Mouse (Mus musculus) thymus, postnatal 0 days (tissue): Measurements from ENCODE around the gene Eif2b3. TPM values are rescaled to one million over a fixed set of nuclear protein-coding genes. Genes with fewer than 3 reads are reported as not detected.

ENCODE experiments used
- DNase-seq: peaks from one replicate; pipeline ENCODE4 v3.0.0-alpha.2; 2015; ENCODE audit warnings: low spot score
- polyA plus RNA-seq: library from polyadenylated mRNA; unstranded; fragments of >200 nt; fragmentation: Nextera tagmentation; extraction: Ambion mirVana; gene quantifications from 2 replicates; pipeline ENCODE4 v1.2.1, GENCODE M21; 2015

Eif2b3 gene
- polyA plus RNA-seq, 1 experiment from 2014 or later, result 42.1 TPM

- no peak for DNase-seq
These were observed 103.0 kb downstream of the Eif2b3 start for GRCm38 (mm10) chr4:117122209-117122608.

GRCm38 (mm10) chr4:117123546-117124217 lies 104.5 kb downstream of the Eif2b3 start:
- DNase-seq, result no peak

- DNase-seq, result no peak
These were observed 105.0 kb downstream of the Eif2b3 start for GRCm38 (mm10) chr4:117124218-117124517.

DNA sequence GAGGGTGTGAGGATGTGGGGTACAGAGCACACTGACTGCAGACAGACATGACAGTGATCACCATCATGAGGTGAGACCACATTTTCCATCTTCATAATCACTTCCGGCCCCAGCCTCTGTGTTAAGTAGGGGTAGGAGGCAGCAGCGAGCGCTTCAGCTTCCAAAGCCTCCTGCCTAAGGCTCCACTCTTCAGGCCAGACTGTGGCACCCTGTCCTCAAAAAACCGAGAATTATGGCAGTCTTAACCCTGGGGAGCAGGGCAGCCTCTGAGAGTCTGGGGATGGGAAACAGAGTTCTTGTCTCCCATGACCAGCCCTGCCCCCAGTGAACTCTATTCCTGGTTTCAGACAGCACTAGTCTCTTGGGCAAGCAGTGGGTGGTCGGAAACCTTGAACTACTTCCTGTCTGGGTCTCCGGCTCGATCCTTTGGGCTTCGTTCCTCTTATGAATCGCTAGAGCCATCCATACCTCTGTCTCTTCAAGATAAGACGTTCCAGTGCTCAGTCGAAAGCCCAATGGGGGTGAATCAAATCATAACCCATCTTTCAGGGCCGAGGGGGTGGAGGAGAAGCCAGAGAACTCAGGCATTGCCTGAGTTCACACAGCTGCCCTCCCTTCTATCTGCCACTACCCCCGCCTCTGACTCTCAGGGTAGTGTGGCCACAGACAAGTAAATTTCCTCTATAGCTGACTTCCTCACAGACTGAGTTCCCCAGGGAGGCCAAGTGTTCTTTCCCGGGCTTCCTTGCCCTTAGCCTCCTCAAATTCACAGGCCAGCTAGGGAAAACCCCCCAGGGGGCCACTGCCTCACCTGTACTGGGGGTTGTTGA lies 105.5 kb downstream of the Eif2b3 start:
- DNase-seq, result peak; percentile 84

DNA sequence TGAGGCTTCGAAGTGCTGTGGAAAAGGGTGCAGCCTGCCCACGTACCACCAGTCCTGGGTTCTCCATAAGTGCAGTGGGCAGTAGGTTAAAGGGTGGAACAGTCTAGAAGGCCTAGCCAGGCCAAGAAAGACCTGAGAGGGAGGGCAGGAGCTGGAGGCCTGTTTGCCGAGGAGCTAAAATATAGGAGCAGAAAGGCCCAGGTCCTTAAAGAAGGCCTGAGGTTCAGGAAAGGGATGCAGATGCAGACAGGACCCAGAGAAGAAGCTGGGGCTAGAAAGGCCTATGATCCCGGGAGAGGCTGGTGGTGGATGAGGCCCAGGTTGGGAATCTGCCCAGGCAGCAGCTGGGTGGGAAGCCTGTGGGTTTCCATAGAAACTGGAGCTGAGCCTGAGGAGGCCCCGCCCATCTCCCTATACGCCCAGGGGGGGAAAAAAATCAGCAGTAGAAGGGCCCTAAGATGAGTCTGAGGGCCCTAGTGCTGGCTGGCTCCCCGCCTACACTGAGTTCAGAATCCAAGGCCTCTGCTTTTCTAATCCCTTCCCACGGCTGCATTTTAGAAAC lies 106.2 kb downstream of the Eif2b3 start, which contains the start of gene Btbd19:
TSS of gene Btbd19 (minus strand) at position 378 of the 562 bp plus-strand sequence.
- DNase-seq, result no peak

GRCm38 (mm10) chr4:117125910-117126674 lies 106.9 kb downstream of the Eif2b3 start:
- peak; percentile 73 for DNase-seq

- DNase-seq, result no peak
These were observed 107.6 kb downstream of the Eif2b3 start, which contains the start of gene Tctex1d4 for GRCm38 (mm10) chr4:117126675-117127290. Gene Tctex1d4, plus strand, starts transcription at chr4:117126794.

- DNase-seq, result no peak
These were observed 108.9 kb downstream of the Eif2b3 start for GRCm38 (mm10) chr4:117127991-117128686.

DNA sequence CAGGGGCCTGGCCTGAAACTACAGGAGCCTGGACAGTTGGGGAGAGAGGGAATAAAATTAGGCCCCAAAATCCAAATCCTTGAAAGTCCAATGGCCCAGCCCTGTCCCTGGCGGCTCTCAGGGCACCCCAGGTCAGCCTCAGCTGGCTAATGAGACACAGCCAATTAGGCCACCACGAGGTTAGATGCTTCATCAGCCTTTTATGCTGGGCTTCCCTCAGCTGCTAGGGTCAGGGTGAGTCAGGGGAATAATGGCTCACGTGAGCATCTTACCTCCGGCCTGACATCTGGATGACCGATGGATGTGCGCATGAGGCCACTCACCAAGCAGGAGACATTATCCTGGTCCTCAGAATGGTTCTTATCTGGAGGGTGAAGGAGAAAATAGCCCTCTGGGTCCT lies 111.6 kb downstream of the Eif2b3 start:
- DNase-seq, result no peak

DNA sequence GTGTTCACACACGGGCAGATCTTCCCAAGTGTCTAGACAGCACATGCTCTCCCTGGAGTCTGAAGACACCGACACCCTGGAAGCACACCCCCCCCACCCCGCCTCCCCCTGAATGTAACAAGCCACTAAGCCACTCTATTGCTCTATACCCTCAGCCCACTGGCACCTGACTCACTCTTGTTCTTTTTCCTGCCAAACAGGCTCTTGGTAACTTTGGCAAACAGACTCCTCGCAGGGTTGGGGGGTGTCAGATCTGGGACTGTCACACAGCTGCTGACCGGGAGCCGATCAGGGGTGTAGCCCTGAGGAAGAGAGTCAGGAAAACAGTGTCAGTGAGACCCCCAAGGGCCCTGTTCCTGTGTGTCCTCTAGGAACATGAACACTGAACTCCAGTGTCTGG lies 112.0 kb downstream of the Eif2b3 start:
- DNase-seq, result no peak

GRCm38 (mm10) chr4:117131890-117132793 lies 112.9 kb downstream of the Eif2b3 start:
- DNase-seq, result no peak

GRCm38 (mm10) chr4:117132794-117133143 lies 113.6 kb downstream of the Eif2b3 start:
- DNase-seq, result no peak

DNA sequence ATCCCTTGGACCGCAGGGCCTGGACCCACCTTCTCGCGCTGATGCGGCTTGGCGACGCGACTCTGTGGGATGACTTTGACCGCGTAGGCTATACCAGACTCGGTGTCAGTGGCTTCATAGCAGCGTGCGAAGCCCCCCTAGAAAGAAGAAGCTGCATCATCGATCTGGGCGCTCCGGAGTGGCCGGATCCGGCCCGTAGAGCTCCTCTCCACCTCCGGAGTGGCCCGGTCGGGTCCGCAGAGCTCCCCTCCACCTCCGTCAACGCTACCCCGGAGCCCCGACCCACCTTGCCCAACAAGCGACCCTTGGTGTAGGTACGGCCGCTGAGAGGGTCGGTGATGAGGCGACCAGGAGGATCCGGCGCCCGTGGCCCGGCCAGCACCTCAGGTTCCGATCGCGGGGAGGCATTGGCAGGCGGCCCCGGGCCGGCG lies 114.2 kb downstream of the Eif2b3 start:
- no peak for DNase-seq

GRCm38 (mm10) chr4:117133817-117134600 lies 114.8 kb downstream of the Eif2b3 start, which contains the start of gene Plk3:
Gene Plk3, minus strand, starts transcription at chr4:117133963.
- peak; percentile 96 for DNase-seq

- DNase-seq, result no peak
These were observed 115.4 kb downstream of the Eif2b3 start for GRCm38 (mm10) chr4:117134601-117134995.

DNA sequence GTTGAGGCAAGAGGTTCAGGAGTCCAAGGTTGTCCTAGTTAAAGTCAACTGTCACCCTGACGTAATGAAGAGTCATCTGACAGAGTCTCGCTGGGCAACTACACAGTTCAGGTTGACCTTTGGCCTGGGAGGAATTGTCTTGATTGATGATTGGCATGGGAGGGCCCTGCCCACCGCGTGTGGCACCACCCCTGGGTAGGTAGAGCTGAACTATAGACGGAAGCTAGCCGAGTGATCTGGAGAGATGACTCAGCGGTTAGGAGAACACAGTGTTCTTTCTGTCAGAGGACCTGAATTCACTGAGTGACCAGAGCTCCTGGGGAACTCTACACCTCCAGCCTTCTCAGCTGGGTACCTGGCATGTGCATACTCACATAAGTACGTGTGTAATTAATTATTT lies 116.8 kb downstream of the Eif2b3 start:
- DNase-seq, result no peak
